Mouse (Mus musculus) right cerebral cortex, postnatal 4 days (tissue): ENCODE results near the gene Gimap5.

Source experiments
- DNase-seq: peaks from one replicate; pipeline ENCODE4 v3.0.0-alpha.2; 2022

The Gimap5 gene

GRCm38 (mm10) chr6:48745959-48746889 lies at the start of gene Gimap5:
Gimap5 (plus strand) TSS chr6:48746197.
- no peak for DNase-seq

- no peak for DNase-seq
These were observed 49.0 kb upstream of the Gimap5 start for GRCm38 (mm10) chr6:48696830-48697554.

GRCm38 (mm10) chr6:48697555-48697930 lies 48.5 kb upstream of the Gimap5 start:
- DNase-seq = no peak

- DNase-seq = no peak
These were observed 47.7 kb upstream of the Gimap5 start for GRCm38 (mm10) chr6:48698066-48698856.

- DNase-seq = no peak
These were observed 47.1 kb upstream of the Gimap5 start for GRCm38 (mm10) chr6:48698888-48699287.

GRCm38 (mm10) chr6:48700251-48701075 lies 45.5 kb upstream of the Gimap5 start:
- DNase-seq = no peak

- DNase-seq = no peak
These were observed 43.9 kb upstream of the Gimap5 start for GRCm38 (mm10) chr6:48702146-48702545.

GRCm38 (mm10) chr6:48702601-48703000 lies 43.4 kb upstream of the Gimap5 start:
- DNase-seq = no peak

GRCm38 (mm10) chr6:48704146-48704545 lies 41.9 kb upstream of the Gimap5 start:
- no peak for DNase-seq

GRCm38 (mm10) chr6:48706130-48706529 lies 39.9 kb upstream of the Gimap5 start:
- DNase-seq = no peak

- no peak for DNase-seq
These were observed 27.5 kb upstream of the Gimap5 start, which contains the start of the genes Gm28053 and Gimap7 for GRCm38 (mm10) chr6:48718455-48718854. Gm28053 (plus strand) TSS chr6:48718607. Gimap7 (plus strand) TSS chr6:48718621.

GRCm38 (mm10) chr6:48720326-48720725 lies 25.7 kb upstream of the Gimap5 start:
- DNase-seq = no peak

- DNase-seq = no peak
These were observed 22.5 kb upstream of the Gimap5 start for GRCm38 (mm10) chr6:48723468-48723867.

- peak; percentile 28 for DNase-seq
These were observed 20.5 kb upstream of the Gimap5 start for GRCm38 (mm10) chr6:48725476-48725875.

GRCm38 (mm10) chr6:48727761-48728160 lies 18.2 kb upstream of the Gimap5 start:
- no peak for DNase-seq

GRCm38 (mm10) chr6:48732864-48733304 lies 13.1 kb upstream of the Gimap5 start:
- no peak for DNase-seq

GRCm38 (mm10) chr6:48733660-48734059 lies 12.3 kb upstream of the Gimap5 start:
- no peak for DNase-seq

GRCm38 (mm10) chr6:48737053-48737452 lies 8.9 kb upstream of the Gimap5 start:
- DNase-seq = no peak

GRCm38 (mm10) chr6:48737688-48738087 lies 8.3 kb upstream of the Gimap5 start:
- DNase-seq = no peak

- no peak for DNase-seq
These were observed 6.8 kb upstream of the Gimap5 start, which contains the start of gene Gimap1 for GRCm38 (mm10) chr6:48738961-48739779. Gimap1 (plus strand) TSS chr6:48739054.

GRCm38 (mm10) chr6:48739780-48740055 lies 6.3 kb upstream of the Gimap5 start:
- DNase-seq = no peak
